Comparison of ENCODE assay signal across 20 mouse cellular contexts in genomic region chr6:35705587-35705986, GRCm38 (mm10).
A peak's percentile ranks its signal among the peaks of the same experiment; 100 is the strongest.
DNase-seq lines count a peak whose midpoint lies in the region; ATAC-seq lines count a peak whose summit lies in the region.
"Had no signal": no experiment of that assay in that cellular context is flagged by ENCODE, and none has a peak within 500 bp of the region (broad histone marks: within the 10 kb centered on the region; RNA-seq: fewer than 3 reads in every experiment).

No protein-coding gene starts in this region.

- ATAC-seq in frontal cortex, adult (ENCODE audit: low TSS enrichment), result peak; percentile 79
- ATAC-seq in activated CD4-positive, CD25-positive, alpha-beta regulatory T cell, adult 4 months, result no peak
- ATAC-seq: CD4-positive, CD25-positive, alpha-beta regulatory T cell, adult 4 months; forebrain, embryonic 15.5 days; intestine, embryonic 15.5 days; Patski had no signal

- DNase-seq in frontal cortex, postnatal 10 days (ENCODE audit: low spot score in 2 of 2), result no peak
- peak; percentile 8 for DNase-seq in right cerebral cortex, adult 18-20 months
- no peak for DNase-seq in right cerebral cortex, postnatal 4 days
- DNase-seq in cerebellum, postnatal 10 days, result peak; percentile 48 to 53
- DNase-seq in adrenal gland, postnatal 4 days (ENCODE audit: low spot score in 2 of 2), result no peak
- DNase-seq in ovary, postnatal 36 days (ENCODE audit: low spot score), result no peak
- DNase-seq: adrenal gland, postnatal 14 days; heart, adult 11 months; heart, postnatal 36 days; kidney, postnatal 4 days; liver, embryonic 13.5 days; lung, embryonic 14.5 days; lung, postnatal 4 days; thymus, postnatal 25 days had no signal

Comparison
In these comparisons a context has a peak if more than half of its experiments do, and no peak if none do; other contexts are left out.
1. DNase-seq: peak in right cerebral cortex, adult 18-20 months (single experiment) and cerebellum, postnatal 10 days (2 of 2); none in frontal cortex, postnatal 10 days (0 of 2), right cerebral cortex, postnatal 4 days (single experiment), adrenal gland, postnatal 4 days (0 of 2) and ovary, postnatal 36 days (single experiment).